Mouse (Mus musculus) brain, embryonic 14.5 days (tissue): Measurements from ENCODE around the gene Ifnar2.

Source experiments
- CTCF ChIP-seq: fragments of 200-500 bp; IDR thresholded peaks from 2 replicates; pipeline ENCODE4 v1.5.1; 2012; ENCODE audit warnings: inconsistent platforms, mild to moderate bottlenecking, moderate library complexity, borderline replicate concordance; ENCODE audit not compliant: insufficient read depth, insufficient read length; ENCODE audit errors: extremely low read depth
- POLR2A ChIP-seq: fragments of 200-500 bp; IDR thresholded peaks from 2 replicates; pipeline ENCODE4 v1.6.1; 2012; ENCODE audit warnings: mild to moderate bottlenecking, inconsistent platforms, borderline replicate concordance; ENCODE audit not compliant: poor library complexity, insufficient read depth, insufficient read length, severe bottlenecking; ENCODE audit errors: extremely low read depth

DNA sequence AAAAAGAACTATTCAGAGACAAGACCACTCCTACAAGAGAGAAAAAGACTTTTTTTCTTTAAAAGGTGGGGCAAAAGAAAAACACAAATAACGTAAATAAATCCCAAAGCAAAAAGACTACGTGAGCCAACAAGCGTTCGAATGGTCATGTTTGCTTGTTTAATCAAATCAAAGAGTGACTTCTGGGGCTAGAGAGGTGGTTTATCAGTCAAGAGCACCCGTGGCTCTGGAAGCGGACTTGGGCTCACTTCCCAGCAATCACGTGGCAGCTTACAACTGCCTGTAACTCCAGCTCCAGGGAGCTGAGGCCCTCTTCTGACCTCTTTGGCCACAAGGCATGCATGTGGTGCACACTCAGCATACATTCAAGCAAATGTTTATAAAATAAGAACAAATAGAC, 68.8 kb downstream of the Ifnar2 start:
- TF ChIP-seq CTCF (no peak), POLR2A (no peak)
